ENCODE assay signal across 22 mouse cellular contexts in genomic region chrX:42530703-42531102, GRCm38 (mm10). TPM values are rescaled to one million over a fixed set of nuclear protein-coding genes. Genes with fewer than 3 reads are reported as not detected.
"Had no signal": no experiment of that assay in that cellular context is flagged by ENCODE, and none has a peak within 500 bp of the region (broad histone marks: within the 10 kb centered on the region; RNA-seq: fewer than 3 reads in every experiment).

No protein-coding gene starts in this region.

- DNase-seq: kidney, adult 2 months; kidney, postnatal 14 days; layer of hippocampus, adult 9-11 months; lung, embryonic 14.5 days; lung, postnatal 10 days; lung, postnatal 4 days; thymus, adult 18-20 months; thymus, postnatal 25 days had no signal

- H3K9me3 ChIP-seq: kidney, embryonic 15.5 days; limb, embryonic 15.5 days; liver, embryonic 12.5 days; midbrain, embryonic 10.5 days; neural tube, embryonic 12.5 days had no signal

- H3K4me2 ChIP-seq: kidney, embryonic 15.5 days; limb, embryonic 15.5 days; liver, embryonic 12.5 days; lung, embryonic 14.5 days; neural tube, embryonic 12.5 days had no signal

- H3K4me3 ChIP-seq: kidney, embryonic 15.5 days; left cerebral cortex, adult 2 months; limb, embryonic 15.5 days; liver, embryonic 12.5 days; midbrain, embryonic 10.5 days; myocyte; neural tube, embryonic 12.5 days had no signal

- ATAC-seq: intestine, embryonic 16.5 days; liver, embryonic 12.5 days had no signal

- H3K27ac ChIP-seq: kidney, embryonic 15.5 days; left cerebral cortex, adult 2 months; limb, embryonic 15.5 days; liver, embryonic 12.5 days; midbrain, embryonic 10.5 days; neural tube, embryonic 12.5 days; stomach, postnatal 0 days had no signal

- H3K27me3 ChIP-seq: kidney, embryonic 15.5 days; limb, embryonic 15.5 days; liver, embryonic 12.5 days; neural tube, embryonic 12.5 days had no signal

- H3K4me1 ChIP-seq: kidney, embryonic 15.5 days; limb, embryonic 15.5 days; liver, embryonic 12.5 days; midbrain, embryonic 10.5 days; neural tube, embryonic 12.5 days had no signal

- H3K9ac ChIP-seq: kidney, embryonic 15.5 days; limb, embryonic 15.5 days; liver, embryonic 12.5 days; lung, embryonic 14.5 days; neural tube, embryonic 12.5 days had no signal

- H3K36me3 ChIP-seq: kidney, embryonic 15.5 days; limb, embryonic 15.5 days; liver, embryonic 12.5 days; midbrain, embryonic 10.5 days; neural tube, embryonic 12.5 days had no signal

RNA-seq across cellular contexts. Expression of gene Sh2d1a, which starts 28.4 kb away (rescaled TPM):
- total RNA-seq: left cerebral cortex, adult 2 months; left cerebral cortex, postnatal 25 days had no signal
- polyA plus RNA-seq: limb, embryonic 11.5 days; liver, embryonic 12.5 days; liver, embryonic 16.5 days; lung, embryonic 14.5 days; myocyte had no signal

RNA-seq across cellular contexts. Expression of gene Tex13c2, which starts 41.2 kb away (rescaled TPM):
- total RNA-seq: left cerebral cortex, adult 2 months; left cerebral cortex, postnatal 25 days; megakaryocyte, adult 5-6 weeks had no signal
- polyA plus RNA-seq: intestine, embryonic 16.5 days; kidney, adult 2 months; kidney, embryonic 15.5 days; limb, embryonic 11.5 days; limb, embryonic 15.5 days; liver, embryonic 12.5 days; liver, embryonic 16.5 days; lung, embryonic 14.5 days; midbrain, embryonic 10.5 days; myocyte; neural tube, embryonic 12.5 days; stomach, postnatal 0 days; urinary bladder, adult 2 months had no signal
